Mouse (Mus musculus): ENCODE measurements around the gene Mast2.

DNA sequence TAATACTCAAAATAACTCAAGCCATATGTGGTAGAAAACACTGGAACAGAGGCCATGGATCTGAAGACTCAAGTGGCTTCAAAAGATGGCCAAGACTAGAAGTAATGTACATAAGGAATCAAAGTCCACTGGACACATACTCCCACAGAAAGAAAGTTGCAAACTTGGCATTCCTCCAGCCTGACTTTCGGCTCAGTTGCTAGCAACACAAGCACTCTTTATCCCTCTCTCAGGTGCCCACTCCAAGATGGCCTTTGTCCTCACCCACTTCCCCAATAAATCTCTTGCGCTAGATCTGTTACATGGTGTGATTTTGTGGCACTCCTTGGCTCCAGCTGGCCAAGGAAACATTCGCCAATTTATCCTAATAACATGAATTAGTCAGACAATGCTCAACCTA, 111.5 kb downstream of the Mast2 start:
- TF ChIP-seq CTCF (conservative IDR thresholded peaks at IDR 0.05; ENCODE audit: insufficient read depth, insufficient read length, low read depth, low read length), result no peak
- no peak for TF ChIP-seq POLR2A (IDR thresholded peaks at IDR 0.05; ENCODE audit: low read depth, low read length)
